Mouse (Mus musculus) thymus, adult 18-20 months (tissue): Measurements from ENCODE around the gene Maip1.
A peak's percentile ranks its signal among the peaks of the same experiment; 100 is the strongest.

ENCODE experiments used
- DNase-seq, 2 experiments: peaks; one replicate each; pipeline ENCODE4 v3.0.0; 2022; ENCODE audit warnings: mixed read lengths in 2 of 2

The Maip1 gene

GRCm38 (mm10) chr1:57406187-57407151 is at the start of gene Maip1, which contains the start of gene Tyw5:
Gene Maip1, plus strand, starts transcription at chr1:57406328.
Gene Tyw5, minus strand, starts transcription at chr1:57407101.
- peak; percentile 52 to 62 for DNase-seq

DNA sequence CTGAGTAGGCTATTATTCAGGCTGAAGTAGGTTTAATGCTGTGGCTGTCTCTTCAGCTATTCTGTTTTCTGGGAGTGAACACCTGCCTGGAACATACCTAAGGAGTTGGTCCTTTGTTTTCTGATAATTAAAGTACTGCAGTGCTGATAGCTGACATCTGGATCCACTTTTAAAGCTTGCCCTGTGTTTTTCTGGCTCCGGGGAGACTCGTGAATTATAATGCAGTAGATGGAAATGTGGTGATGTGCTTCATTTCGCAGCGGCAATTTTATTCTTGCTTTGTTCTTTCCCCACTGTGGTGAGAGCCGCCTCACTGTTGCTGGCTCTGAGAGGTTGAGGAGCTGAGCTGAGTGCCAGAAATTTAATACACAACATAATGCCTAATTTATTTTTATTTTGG is 47.6 kb upstream of the Maip1 start:
- DNase-seq, result no peak

DNA sequence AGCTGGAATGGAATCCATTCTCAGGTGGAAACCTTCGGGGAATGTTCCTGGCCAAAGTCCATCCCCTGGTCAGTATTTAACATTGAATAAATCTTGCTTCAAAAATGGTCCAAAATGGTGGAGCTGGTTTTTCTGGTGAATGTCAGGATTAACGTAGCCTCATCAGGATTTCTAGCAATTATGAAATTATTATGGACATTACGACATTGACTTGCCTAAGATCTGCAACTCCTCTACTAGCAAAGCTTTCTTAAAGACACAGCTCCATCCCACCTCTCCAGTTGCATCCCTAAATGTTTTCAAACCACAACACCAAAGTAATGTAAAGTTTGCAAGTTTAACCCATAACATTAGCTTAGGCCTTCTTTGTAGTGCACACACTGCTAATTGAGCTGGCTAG is 38.7 kb upstream of the Maip1 start:
- DNase-seq, result no peak

GRCm38 (mm10) chr1:57369111-57369510 is 37.0 kb upstream of the Maip1 start:
- no peak for DNase-seq

DNA sequence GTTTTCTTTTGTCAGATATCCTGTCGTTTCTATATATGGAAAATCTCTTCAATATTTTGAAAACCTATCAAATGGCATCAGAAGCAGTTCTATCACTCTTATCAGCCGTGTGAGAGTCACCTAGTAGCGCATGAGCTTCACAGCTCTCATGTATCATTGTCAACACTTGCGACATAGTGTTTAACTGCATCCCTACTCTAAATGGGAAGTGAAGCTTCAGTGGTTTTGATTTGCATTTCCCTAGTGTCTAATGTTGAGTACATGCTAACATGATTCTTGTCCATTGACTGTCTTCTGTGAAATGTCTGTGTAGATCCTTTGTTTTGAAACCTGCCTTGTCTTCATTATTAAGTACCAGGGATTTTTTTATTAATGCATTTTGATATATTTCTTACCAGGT is 35.7 kb upstream of the Maip1 start:
- no peak for DNase-seq

GRCm38 (mm10) chr1:57375276-57375675 is 30.9 kb upstream of the Maip1 start:
- no peak for DNase-seq

DNA sequence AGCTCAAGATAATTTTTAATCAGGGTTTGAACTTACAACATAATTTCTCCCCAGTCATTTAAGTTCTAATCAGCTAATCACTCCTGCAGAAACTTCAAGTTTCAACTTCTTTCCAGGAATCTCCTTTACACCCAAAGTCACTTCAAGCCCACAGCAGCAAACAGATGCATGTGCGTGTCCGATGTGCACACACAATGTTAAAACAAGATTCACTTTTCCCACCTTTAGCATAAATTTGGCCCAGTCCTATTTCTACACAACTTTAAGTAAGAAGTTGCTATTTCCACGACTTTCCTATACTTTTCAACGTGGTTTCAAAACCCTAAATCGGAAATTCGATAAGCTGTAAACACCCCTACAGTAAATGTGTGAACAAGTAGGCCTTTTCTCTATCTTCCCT is 29.3 kb upstream of the Maip1 start:
- DNase-seq, result no peak

DNA sequence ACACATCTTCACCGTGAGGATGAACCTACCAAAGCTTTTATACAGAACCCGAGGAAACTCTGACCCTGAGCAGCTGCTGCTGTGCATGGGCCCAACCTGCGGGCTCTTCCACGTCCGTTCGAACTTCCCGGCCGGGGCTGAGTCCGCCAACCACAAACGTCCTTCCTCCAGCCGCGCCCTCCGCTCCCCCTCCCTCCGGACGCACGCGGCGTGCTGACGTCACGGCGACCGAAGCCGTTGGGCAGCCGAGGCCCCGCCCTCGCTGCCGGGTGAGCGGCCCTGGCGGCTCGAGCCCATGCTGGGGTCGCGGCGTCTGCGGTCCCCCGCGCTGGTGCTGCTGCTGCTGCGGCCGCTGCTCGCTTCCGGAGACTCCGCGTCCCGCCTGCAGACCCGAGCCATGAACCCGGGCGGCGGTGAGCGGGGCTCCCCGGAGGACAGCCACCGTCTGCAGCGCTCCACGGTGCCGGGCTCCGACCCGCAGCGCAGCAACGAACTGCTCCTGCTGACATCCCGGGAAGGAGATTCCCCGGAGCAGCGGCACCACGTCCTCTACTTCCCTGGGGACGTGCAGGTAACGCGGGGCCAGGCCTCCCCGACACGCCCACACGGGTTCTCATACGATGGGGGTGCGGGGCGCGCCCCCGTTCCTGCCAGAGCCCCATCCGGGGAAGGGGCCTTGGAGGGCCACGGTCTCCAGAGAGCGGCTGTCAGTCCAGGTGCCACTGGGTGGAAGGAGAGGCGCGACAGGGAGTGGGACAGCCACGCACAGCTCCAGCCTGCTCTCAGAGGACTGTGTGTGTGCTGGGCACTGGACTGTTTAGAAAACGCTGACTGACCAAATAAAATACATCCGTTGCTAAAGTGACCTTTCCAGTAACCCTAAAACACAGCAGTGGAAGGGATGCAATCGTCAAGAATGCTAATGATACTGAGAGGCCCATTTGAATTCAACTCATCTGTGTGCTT is 28.5 kb upstream of the Maip1 start, which contains the start of gene 1700066M21Rik:
TSS of gene 1700066M21Rik (plus strand) at position 245 of the 966 bp plus-strand sequence.
- DNase-seq, result peak; percentile 82 to 85

GRCm38 (mm10) chr1:57386519-57386918 is 19.6 kb upstream of the Maip1 start:
- no peak for DNase-seq

GRCm38 (mm10) chr1:57387876-57388275 is 18.3 kb upstream of the Maip1 start:
- DNase-seq, result no peak

DNA sequence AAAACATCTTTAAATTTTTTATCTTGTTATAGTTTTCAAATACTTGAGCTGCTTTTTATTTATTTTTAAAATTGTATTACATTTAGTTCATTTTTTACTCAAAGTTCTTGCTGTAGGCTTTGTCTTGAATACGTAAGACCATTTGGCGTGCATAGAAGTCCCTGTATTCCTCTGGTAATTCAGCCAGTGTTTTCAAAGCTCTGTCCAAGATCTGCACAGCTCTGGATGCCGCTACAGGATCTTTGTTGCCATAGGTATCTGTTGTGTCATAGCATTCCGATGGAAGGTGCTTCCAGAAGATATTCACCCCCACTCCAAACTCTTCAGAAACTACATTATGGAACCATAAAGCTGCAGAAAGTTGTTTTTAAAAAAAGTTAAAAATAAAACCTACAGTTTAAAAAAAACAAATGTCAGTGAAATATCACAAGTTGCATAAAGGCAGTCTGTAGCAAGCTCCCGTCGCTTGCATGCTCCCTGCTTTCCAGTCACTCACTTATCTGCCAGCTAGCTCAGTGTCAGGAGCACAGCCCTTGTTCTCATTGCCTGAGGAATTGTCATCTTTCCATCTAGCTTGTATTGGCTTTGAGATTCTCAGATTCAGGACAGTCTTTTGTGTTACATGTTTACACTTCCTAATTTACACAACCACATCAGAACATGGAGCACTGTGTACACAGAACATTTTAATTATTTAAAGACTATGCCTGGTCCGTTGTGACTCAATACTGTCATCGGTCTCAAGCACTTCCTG is 17.5 kb upstream of the Maip1 start:
- no peak for DNase-seq

DNA sequence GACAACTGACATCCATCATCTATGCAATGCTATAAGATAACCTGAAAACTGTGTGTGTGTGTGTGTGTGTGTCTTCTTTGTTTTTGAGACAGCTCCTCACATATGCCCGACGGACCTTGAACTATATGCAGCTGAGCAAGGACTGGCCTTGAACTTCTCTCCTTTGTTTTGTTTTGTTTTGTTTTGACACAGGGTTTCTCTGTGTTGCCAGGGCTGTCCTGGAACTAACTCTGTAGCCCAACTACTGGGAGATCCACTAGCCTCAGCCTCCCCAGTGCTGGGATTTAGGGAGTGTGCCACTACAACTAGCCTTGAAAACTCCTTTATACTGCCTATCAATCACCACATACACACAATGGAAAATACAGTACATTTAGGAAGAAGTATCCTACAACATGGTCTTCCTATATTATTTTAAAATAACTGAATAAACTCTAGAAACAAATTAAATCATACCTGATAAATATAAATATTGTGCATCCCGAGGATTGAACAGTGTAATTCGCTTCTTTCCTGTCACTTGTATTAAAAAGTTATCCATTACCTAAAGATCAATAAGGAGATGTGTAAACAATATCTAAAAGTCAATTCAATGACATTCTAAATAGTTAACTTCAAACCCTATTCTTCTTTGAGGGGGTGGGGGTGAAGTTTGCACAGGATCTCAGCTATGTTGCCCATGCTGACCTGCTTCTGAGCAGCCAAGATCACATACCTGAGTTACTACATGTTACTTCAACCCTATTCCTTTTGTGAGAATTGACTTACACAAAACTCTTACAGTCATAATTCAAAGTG is 14.9 kb upstream of the Maip1 start:
- DNase-seq, result no peak

DNA sequence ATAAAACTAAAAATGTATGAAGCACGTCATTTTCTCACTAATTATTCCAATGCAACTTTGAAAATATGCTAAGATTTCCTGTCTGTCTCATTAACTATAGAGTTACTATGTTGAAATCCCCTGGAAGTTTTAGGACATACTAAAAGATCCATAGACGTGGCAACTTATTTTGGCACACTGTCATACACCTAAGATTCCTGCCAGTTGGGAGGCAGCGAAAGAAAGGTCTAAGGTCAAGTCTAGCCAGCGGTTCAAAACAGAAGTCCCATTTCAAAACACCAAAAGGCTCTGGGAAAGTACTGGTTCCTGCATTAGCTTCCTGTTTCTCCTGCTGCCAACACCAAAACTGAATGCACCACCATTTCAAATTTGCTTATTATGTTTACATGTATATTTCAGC is 13.7 kb upstream of the Maip1 start:
- DNase-seq, result no peak

DNA sequence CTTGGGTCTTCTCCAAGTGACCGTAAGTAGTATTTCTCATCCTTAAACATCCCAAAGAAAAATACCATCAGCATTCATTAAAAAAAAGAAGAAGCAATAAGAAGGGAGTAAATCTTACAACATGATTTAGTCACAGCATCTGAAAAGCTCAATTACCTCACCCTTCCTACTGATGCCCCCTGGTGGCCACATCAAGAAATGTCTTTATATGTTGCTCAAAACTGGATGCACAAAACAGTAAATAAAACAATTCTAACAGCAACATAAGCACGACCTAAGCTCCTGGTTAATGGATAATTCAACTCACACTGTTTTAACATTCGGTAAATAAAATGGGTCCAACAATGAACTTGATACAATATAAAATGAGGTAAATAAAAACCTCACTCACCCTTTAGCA is 12.1 kb upstream of the Maip1 start:
- DNase-seq, result no peak

DNA sequence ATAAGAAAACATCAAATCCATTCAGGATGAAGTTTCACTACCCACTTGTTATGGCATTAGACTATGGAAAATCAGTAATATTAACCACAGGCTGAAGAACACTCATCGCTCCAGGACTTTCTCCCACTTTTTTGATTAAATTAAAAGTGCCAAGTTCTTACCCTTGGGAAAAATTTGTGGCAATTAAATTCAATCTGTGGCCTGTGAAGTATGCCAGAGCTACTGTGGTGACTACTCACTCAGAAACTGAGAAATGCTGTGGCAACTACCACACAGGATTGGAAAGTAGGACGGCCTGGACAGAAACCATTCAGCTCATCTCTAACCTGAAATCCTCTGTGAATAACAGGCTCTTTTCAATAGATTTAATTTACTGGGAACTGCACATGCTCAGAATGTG is 5.8 kb upstream of the Maip1 start:
- DNase-seq, result no peak

DNA sequence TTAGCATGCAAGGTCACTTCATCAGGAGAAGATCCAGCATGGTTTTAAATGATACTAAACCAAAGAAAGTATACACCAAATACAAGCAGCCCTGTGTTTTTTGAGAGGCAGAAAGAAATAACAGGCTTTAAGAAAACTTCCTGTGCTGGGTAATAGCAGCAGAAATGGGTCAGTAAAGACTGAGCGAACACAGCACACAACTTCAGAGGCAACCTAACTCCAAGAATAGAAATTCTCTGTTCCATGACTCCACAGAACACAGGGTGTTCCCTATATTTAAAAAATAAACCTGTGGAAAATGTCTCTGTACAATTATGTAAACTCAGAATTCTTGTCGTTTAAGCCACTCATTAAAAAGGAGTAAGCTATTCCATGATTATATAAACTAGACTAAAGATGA is 5.3 kb upstream of the Maip1 start:
- no peak for DNase-seq

DNA sequence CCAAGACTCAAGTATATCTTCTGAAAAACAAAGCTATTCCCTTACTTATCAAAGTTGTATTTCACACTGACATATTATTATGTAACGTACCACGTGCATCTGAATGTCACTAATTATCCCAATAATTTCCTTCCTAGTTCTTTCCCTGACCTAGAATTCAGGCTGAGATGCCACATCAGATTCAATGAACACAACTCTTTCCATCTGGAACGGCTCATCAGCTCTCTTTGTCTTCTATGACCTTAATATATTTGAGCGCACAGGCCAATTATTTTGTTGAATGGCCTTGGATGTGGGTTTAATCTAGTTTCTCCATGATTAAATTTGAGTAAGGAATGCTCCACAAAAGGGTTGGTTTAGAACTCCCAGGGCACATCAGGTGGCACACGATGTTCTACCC is 4.0 kb upstream of the Maip1 start:
- no peak for DNase-seq

DNA sequence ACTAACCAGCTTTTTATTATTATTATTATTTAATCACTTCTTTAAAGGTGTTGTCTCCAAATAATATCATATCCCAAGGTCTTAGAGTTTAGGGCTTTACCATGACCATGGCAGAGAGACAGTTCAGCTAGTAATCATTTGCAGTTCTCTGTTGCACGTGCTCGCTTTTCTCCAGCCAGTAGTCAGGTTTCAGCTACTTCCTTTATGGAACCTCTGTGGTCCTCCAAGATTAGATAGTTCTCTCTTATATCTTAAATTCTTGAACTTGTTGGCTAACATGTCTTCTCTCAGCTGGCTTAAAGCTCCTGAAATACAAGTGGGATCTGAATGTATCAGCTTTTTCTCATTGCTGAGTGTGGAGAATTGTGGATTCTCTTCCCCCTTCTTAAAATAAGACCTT is 2.9 kb downstream of the Maip1 start:
- DNase-seq, result no peak

GRCm38 (mm10) chr1:57413397-57413796 is 7.3 kb downstream of the Maip1 start:
- no peak for DNase-seq

GRCm38 (mm10) chr1:57423696-57424095 is 17.6 kb downstream of the Maip1 start:
- no peak for DNase-seq
